Mouse (Mus musculus): ENCODE results near the gene Tial1. TPM values are rescaled to one million over a fixed set of nuclear protein-coding genes. Genes with fewer than 3 reads are reported as not detected.

Gene Tial1
- total RNA-seq, 2 experiments from 2014 or later = 119 to 121 TPM

GRCm38 (mm10) chr7:128417226-128417929 is 44.1 kb downstream of the Tial1 start:
- no peak for DNase-seq (ENCODE audit: low spot score in 2 of 2)

- no peak for DNase-seq (ENCODE audit: low spot score in 2 of 2)
Observed at GRCm38 (mm10) chr7:128416664-128417063, 44.9 kb downstream of the Tial1 start.

DNA sequence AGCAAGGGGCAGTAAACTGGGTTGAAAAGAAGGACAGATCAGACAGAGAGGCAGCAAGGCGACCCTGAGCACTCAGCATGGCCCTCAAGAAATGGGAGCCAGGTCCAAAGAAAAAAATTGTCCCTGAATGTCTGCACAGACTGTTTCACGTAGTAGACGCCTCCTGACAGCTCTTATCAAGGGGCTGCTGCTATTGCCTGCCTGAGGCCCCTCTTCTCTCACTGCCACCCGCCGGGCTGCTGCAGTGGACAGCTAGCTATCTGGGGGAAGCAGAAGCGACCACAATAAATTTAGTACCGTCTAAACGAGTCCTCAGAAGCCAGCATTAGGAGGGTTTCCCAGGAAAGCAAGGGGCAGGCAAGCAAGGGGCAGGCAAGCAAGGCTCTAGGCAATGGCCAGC is 47.1 kb downstream of the Tial1 start:
- DNase-seq (ENCODE audit: low spot score in 2 of 2) = no peak

DNA sequence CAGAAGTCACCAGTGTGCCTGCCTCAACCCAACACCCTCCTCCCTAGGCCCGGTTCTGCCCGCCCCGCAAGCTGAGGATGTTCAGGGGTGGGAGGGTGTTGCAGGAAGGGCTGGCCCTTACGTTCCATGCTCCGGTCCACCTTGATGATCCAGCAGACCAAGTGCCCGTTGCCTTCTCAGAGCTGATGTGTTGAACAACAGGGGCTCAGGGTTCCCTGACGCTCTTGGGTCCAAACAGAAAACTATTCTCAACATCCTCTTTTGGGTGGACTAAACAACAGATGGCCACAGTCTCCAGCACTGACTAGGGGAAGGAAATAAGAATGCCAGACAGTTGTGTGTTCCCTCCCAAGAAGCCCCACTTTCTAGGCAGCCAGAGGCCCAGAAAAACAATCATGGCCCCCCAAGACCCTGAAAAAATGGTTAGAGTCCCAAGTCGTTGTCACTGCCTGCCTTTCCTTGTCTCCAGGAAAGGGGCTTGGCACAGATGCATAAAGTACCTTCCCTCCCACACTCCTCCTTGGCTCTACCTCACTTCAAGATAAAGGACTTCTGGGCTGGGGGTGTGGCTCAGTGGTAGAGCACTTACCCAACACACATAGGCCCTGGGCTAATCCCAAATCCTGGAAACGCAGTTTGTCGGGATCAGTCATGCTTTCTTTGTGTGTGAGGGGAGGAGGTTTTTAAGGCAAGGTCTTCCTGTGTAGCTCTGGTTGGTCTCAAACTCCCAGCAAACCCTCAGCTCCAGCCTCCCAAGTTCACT is 49.3 kb downstream of the Tial1 start:
- no peak for DNase-seq (ENCODE audit: low spot score in 2 of 2)

DNA sequence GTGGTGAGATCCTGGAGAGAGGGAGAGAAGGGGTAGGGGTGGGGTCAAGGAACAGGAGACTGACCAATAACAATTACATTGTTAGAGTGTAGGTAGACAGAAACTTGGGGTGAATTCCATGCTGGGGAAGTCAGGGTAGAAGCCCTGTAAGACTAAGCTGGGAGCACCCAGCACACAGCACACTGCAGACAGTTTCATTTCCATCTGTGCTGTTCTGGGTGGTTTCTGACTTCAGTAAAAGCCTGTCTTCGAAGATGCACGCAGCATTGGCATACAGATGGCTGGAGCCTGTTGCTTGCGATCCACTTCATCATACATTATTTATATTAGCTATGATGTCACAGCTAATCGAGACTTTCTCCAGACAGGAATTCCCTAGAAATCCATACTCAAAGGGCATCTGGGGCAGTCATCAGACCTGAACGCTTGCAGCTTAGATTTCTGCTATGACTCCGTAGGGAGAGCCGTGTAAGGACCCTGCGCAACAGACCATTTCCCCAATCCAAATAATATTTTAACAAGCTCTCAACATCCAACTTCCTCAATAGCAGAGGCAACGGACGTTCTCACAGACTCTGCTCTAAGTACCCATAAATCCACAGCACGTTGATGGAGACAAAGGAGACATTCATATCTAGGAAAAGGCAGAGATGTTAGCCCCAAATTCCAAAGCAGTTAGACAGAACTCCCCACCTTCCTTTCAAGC is 50.7 kb downstream of the Tial1 start:
- no peak for DNase-seq (ENCODE audit: low spot score in 2 of 2)

- DNase-seq (ENCODE audit: low spot score in 2 of 2) = no peak
Observed at GRCm38 (mm10) chr7:128408265-128408664, 53.3 kb downstream of the Tial1 start.

- DNase-seq (ENCODE audit: low spot score in 2 of 2) = no peak
Observed at GRCm38 (mm10) chr7:128403988-128404387, 57.5 kb downstream of the Tial1 start.

DNA sequence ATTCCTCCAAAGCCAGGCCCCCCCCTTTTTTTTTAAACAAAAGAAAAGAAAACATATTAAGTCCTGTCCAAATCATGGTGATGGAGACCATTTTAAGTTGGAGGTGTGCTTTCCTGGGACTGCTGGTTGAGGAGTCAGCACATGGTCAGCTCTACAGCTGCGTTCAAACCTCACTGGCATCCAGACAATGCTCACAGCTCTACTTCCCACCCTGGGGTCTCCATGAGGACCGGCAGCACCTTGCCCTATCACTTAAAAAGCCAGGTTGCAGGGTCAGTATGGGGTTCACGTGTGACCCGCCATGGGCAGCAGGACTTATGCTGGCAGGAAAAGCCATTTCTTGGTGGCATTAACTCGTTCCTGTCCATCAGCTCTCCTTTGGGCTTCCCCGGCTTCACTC is 57.9 kb downstream of the Tial1 start:
- no peak for DNase-seq (ENCODE audit: low spot score in 2 of 2)

DNA sequence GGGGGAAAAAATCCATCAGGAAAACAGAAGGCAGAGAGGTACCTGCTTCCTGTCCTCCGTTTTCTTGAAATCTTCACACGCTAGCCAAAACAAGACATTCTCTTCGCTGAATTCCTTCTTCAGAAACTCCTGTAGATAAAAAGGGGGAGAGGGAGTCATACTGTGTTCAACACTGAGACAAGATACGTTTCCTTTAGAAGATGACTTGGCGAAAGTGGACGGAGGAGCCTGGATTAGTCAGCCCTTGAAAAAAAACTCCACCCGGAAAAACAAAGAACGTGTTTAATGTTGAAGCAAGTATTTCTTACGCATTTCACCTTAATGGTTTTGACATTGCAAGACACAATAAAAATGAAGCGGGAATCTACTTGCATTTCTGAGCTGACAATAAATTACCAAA is 58.4 kb downstream of the Tial1 start:
- DNase-seq (ENCODE audit: low spot score in 2 of 2) = no peak

GRCm38 (mm10) chr7:128402577-128402976 is 58.9 kb downstream of the Tial1 start:
- DNase-seq (ENCODE audit: low spot score in 2 of 2) = no peak

DNA sequence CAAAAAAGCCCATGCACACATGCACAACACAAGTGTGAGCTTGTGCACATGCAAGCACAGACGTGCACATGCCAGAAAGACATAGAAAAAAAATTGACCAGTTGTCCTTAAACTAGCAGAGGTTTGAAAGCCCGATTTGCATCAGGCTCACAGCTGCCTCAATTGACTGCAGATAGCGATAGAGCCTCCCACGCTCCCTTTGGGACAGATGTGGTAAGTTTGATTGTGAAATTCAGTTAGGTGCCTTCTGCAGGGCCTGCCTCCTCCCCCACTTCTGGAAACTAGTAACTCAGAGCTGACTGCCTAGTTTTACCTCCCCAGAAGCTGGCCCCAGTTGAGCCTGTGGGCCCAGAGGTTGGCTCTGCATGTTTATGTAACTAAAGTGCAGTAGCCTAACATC is 62.9 kb downstream of the Tial1 start:
- no peak for DNase-seq (ENCODE audit: low spot score in 2 of 2)

- DNase-seq (ENCODE audit: low spot score in 2 of 2) = no peak
Observed at GRCm38 (mm10) chr7:128397066-128397465, 64.5 kb downstream of the Tial1 start.

DNA sequence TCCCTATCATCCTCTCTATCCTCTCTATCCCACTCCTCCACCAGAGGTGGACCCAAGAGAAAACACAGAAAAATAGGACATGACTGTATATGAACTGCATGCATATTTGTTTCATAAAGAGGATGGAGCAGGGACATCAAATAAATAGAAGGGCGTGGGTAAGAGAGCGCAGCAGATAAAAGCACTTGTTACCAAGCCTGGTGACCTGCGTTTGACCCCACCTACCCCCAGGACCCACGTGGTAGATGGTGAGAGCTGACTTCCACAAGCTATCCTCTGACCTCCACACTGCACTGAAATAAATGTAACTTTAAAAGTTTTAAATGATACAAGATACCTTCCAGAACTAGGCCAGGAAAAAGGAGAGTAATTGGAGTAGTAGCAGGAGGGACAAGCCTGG is 67.8 kb downstream of the Tial1 start:
- DNase-seq (ENCODE audit: low spot score in 2 of 2) = no peak

DNA sequence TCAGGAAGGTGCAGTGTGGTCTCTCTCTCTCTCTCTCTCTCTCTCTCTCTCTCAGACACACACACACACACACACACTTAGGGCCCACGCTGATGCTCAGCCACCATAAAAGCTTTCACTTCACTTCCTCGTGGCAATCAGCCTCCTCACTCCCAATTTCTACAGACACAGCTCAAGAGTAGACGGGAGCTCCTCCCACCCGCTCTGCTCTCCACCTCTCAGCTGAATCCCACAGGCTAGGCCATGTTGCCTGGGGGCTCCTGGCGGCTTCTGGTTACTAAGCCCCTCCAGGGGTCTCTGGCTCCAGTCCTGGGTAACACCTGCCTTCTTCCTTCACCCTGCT is 68.6 kb downstream of the Tial1 start:
- DNase-seq (ENCODE audit: low spot score in 2 of 2) = no peak

- no peak for DNase-seq (ENCODE audit: low spot score in 2 of 2)
Observed at GRCm38 (mm10) chr7:128392071-128392971, 69.2 kb downstream of the Tial1 start.

DNA sequence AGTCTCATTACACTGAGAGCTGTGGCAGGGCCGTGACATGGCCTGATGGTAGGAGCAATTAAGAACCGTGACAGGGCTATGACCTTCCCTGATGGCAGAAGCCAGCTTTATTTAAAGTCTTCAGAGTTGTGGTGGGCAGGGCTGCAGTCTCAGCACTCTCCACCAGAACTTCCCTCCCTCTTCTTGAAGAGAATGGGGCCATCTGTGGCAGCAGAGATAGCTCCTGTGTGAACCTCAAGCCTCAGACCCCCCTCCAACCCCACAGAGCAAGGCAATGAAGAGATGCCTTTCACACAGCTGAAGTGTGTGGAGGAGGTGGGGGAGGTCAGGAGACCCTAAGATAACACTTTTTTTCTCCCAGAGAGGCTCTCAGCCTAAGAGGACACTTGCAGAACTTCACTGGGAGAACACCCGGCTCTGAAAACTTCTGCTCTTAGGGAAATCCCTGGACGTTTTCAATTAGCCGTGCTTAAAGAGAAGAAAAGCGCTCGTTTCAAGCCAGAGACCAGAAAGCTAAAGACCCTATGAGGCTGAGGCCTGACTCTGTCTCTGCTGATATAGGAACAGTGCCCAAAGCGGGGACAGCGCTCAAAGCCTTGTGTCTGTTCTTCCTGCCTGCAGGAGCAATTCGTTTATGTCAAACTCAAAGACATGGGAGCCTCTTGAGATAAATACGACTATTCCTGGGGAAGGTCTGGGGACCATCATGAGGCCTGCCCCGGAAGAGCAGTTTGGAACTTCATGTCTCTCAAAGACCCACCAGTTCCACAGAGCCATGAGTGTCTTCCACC is 70.1 kb downstream of the Tial1 start:
- DNase-seq (ENCODE audit: low spot score in 2 of 2) = no peak

Measured in adrenal gland, postnatal 4 days (tissue).